In genomic region chrX:158041703-158042102, GRCm38 (mm10) we compare ENCODE assay signal across 9 mouse cellular contexts. TPM values are rescaled to one million over a fixed set of nuclear protein-coding genes. Genes with fewer than 3 reads are reported as not detected.
DNase-seq lines count a peak whose midpoint lies in the region; ATAC-seq and TF ChIP-seq lines count a peak whose summit lies in the region.
"Had no signal": no experiment of that assay in that cellular context is flagged by ENCODE, and none has a peak within 500 bp of the region (broad histone marks: within the 10 kb centered on the region; RNA-seq: fewer than 3 reads in every experiment).

No protein-coding gene starts in this region.

- no peaks in the 10 kb centered on the region for H3K27me3 ChIP-seq in hindbrain, embryonic 15.5 days

- H3K9me3 ChIP-seq in hindbrain, embryonic 15.5 days, result no peaks in the 10 kb centered on the region

- no peaks in the 10 kb centered on the region for H3K36me3 ChIP-seq in hindbrain, embryonic 15.5 days

- no peaks in the 10 kb centered on the region for H3K4me1 ChIP-seq in hindbrain, embryonic 15.5 days (replicated peaks)
- no peaks in the 10 kb centered on the region for H3K4me1 ChIP-seq in olfactory bulb, adult 2 months (ENCODE audit: control insufficient read depth, insufficient read depth, low read length)

- DNase-seq in left cerebral cortex, adult 2 months (ENCODE audit: extremely low spot score in 1 of 2, low spot score in 2 of 2), result no peak
- DNase-seq in left cerebral cortex, postnatal 10 days (ENCODE audit: extremely low spot score in 1 of 2, low spot score in 2 of 2), result no peak
- DNase-seq in cerebellum, postnatal 14 days, result peak; percentile 40 to 48
- DNase-seq in adrenal gland, postnatal 10 days, result no peak
- DNase-seq in spleen, adult 18-20 months, result no peak
- no peak for DNase-seq in urinary bladder, postnatal 36 days (ENCODE audit: low spot score in 2 of 2)

- ATAC-seq in hindbrain, embryonic 15.5 days (ENCODE audit: low FRiP score, low read depth), result no peak

- TF ChIP-seq POLR2A in olfactory bulb, adult 2 months (IDR thresholded peaks at IDR 0.05; ENCODE audit: insufficient read depth, low read depth, low read length), result no peak

- peak; percentile 7; the same call in 1 of the 2 replicates for TF ChIP-seq CTCF in left cerebral cortex, adult 2 months (IDR thresholded peaks at IDR 0.05)
- no peak for TF ChIP-seq CTCF in olfactory bulb, adult 2 months (IDR thresholded peaks at IDR 0.05; ENCODE audit: insufficient read depth, low read depth, low read length)

- 37% methylated on average over 7 of the region's 7 CpGs for WGBS in hindbrain, embryonic 15.5 days
- WGBS in olfactory bulb, adult 2 months, result 29% methylated on average over 7 of the region's 7 CpGs

- peak overlapping the region; percentile 63 for H3K4me2 ChIP-seq in hindbrain, embryonic 15.5 days

- H3K9ac ChIP-seq in hindbrain, embryonic 15.5 days, result peak overlapping the region; percentile 71

- peak overlapping the region; percentile 95 for H3K27ac ChIP-seq in left cerebral cortex, adult 2 months
- H3K27ac ChIP-seq in hindbrain, embryonic 15.5 days (replicated peaks), result peak overlapping the region; percentile 83
- H3K27ac ChIP-seq in olfactory bulb, adult 2 months (ENCODE audit: insufficient read depth, low read depth, low read length), result peak overlapping the region; percentile 95

- peak overlapping the region; percentile 58 for H3K4me3 ChIP-seq in left cerebral cortex, adult 2 months
- peak overlapping the region; percentile 67 for H3K4me3 ChIP-seq in hindbrain, embryonic 15.5 days
- H3K4me3 ChIP-seq in olfactory bulb, adult 2 months (ENCODE audit: insufficient read depth, low read depth, low read length), result peak overlapping the region; percentile 81

- intact Hi-C loops in left cerebral cortex, adult 2 months (cut with DNase I), result loop anchor here (2.0 to 10.0 kb wide), 4 partner anchors 343 to 811 kb away; no protein-coding TSS in a partner anchor
- intact Hi-C loops in left cerebral cortex, postnatal 10 days (cut with DNase I), result loop anchor here (2.0 to 10.0 kb wide), 4 partner anchors 243 to 881 kb away; no protein-coding TSS in a partner anchor

RNA-seq across cellular contexts. Expression of gene Cnksr2, which starts 1.4 kb away (rescaled TPM):
- total RNA-seq in left cerebral cortex, adult 2 months (2021), result 100 to 1,000 TPM; 215 to 250 TPM
- total RNA-seq in left cerebral cortex, postnatal 10 days (2021), result 100 to 1,000 TPM; 141 to 151 TPM
- 8.9 and 9.6 TPM in 2 replicates for polyA plus RNA-seq in hindbrain, embryonic 15.5 days (2015; fragmentation: Nextera tagmentation; extraction: Ambion mirVana)
- 90.6 TPM in 1 of 2 replicates, not detected in the other for polyA plus RNA-seq in olfactory bulb, adult 2 months (2012; ENCODE audit: insufficient read depth, insufficient read length, low replicate concordance, missing spikeins)
- 1 to 10 TPM; 4.5 to 6.6 TPM for total RNA-seq in adrenal gland, postnatal 10 days (2021)
- total RNA-seq: liver, adult 2 months had no signal
- polyA plus RNA-seq: liver, adult 2 months had no signal

Comparison
In these comparisons a context has a peak if more than half of its experiments do, and no peak if none do; other contexts are left out.
1. DNase-seq: peak in cerebellum, postnatal 14 days (2 of 2); none in left cerebral cortex, adult 2 months (0 of 2), left cerebral cortex, postnatal 10 days (0 of 2), adrenal gland, postnatal 10 days (single experiment), spleen, adult 18-20 months (0 of 2) and urinary bladder, postnatal 36 days (0 of 2).
2. RNA of gene Cnksr2, which starts 1.4 kb away (total RNA-seq): 215 to 250 TPM in left cerebral cortex, adult 2 months and 141 to 151 TPM in left cerebral cortex, postnatal 10 days; 4.5 to 6.6 TPM in adrenal gland, postnatal 10 days; every median in the first group is over 10 times any median in the second.
3. Peak in every context shown above with its lines, with median percentiles within 50 percentile points of each other: H3K27ac ChIP-seq and H3K4me3 ChIP-seq.